Mouse (Mus musculus): ENCODE data around the gene Neurl1b. TPM values are rescaled to one million over a fixed set of nuclear protein-coding genes. Genes with fewer than 3 reads are reported as not detected.

Neurl1b gene
- total RNA-seq, 1 experiment from 2014 or later = 0.12 TPM

DNA sequence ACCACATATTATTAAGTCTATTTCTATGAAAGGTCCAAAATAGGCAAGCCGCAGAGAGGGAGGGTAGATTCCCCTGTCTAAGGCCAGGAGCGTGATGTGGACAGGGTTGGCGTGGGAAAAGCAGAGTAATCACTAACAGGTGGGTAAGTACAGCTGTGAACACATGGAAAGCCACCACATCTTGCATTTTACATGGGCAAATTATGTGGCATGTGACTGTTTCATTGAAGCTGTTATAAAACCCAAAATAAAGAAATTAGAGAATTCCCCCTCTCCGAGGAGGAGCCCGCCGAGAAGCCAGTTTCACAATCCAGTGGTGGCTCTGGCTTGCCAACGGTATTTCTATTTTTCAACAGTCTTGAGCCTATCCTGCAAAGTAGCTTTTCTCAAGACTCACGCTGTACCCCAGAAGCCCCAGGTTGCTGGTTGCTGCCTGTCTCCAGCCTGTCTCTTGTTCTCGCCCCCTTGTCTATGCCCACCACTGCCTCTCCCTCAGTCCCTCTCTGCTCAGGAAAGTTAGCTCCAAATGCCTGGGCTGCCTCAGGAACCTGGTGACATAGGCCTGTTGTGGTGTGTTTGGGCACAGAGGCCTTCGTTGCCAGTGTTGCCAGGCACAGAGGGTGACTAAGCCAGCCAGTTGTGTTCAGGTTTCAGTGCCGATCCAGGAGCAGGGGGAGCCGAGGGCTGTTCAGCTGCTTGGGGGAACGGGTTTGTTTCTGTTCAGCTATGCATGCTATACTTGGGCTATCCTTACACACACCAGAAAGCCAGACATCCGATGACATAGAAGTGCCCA lies 70.2 kb downstream of the Neurl1b start:
- ATAC-seq (ENCODE audit: extremely low read depth, insufficient number of reproducible peaks, low FRiP score, poor library complexity, severe bottlenecking) = no peak

DNA sequence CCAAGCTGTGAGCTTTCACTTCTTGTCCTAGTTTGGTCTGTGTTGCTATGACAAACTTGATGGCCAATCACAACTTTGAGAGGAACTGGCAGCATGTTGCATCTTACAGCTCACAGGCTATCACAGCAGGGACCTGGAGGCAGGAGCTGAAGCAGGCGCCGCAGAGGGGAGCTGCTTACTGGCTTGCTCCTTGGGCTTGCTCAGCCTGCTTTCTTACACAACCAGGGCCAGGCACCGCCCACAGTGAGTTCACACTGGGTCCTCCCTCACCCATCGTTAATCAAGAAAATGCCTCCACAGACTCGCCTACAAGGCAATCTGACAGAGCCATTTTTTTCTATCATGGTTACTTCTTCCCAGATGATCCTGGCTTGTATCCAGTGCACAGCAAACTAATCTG lies 72.6 kb downstream of the Neurl1b start:
- ATAC-seq (ENCODE audit: extremely low read depth, insufficient number of reproducible peaks, low FRiP score, poor library complexity, severe bottlenecking) = peak; percentile 65

DNA sequence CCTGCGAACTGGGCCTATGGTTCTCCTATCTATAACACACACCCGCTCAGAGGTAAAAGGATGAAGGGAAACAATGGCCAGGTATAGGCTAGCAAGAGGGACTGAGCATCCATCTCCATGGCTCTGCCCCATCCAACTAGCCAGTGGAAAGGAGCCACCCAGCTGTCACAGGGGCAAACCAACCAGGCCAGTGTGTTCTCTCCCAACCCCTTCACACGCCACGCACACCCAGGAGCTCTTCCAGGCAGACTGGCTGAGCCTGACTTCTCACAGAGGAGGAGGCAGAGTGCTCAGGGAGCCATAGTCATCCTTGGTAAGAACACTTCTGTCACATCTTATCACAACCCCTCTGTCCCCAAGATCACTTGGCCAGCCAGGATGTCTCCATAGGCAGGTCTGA lies 73.3 kb downstream of the Neurl1b start:
- no peak for ATAC-seq (ENCODE audit: extremely low read depth, insufficient number of reproducible peaks, low FRiP score, poor library complexity, severe bottlenecking)

DNA sequence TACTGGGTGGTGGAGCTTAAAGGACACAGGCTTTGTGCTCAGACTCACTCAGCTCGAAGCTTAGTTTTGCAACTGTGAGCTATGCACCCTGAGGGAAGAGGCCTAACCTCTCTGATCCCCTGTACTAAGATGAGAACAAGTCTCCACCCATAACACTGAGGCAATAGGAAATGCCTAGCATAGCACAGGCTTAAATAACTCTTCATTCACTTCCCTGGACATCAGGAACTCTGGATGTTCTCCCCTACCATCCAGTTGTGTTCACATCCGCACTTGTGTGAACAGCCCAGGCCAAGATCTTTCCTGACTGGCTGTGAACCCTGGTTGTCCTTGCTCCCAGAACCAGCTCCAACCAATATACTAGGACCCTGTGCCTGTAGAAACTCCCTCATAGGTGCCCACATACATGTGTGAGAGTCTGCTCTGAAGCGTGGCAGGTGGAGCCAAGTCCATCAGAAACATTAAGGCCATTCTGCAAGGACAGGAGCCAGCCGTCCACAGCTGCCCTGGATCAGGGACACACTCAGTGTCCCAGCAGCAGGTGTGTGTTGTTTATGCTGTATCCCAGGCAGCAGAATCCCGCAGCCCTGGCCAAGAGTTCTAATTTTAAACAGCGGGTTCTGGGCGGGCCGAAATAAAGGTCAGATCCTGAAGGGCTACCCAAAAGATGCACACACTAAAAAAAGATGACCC lies 74.2 kb downstream of the Neurl1b start:
- ATAC-seq (ENCODE audit: extremely low read depth, insufficient number of reproducible peaks, low FRiP score, poor library complexity, severe bottlenecking) = no peak

DNA sequence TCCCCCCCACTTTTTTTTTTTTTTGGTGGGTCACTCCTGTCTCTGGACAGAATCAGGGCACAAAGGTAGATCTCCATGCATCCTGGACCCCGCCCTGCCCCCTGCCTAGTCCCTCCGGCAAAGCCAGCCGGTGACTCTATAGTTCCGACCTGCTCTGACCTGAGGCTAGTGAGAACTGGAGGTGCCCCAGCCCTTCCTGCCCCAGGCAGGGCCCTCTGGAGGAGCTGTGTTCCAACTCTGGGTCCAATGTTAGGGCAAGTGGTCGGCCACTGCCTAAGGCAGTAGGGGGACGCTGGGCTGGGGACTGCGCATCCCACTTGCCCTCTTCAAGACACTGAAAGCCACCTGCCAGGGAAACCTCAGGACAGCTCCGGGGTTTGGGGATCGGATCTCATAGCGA lies 75.4 kb downstream of the Neurl1b start:
- no peak for ATAC-seq (ENCODE audit: extremely low read depth, insufficient number of reproducible peaks, low FRiP score, poor library complexity, severe bottlenecking)

DNA sequence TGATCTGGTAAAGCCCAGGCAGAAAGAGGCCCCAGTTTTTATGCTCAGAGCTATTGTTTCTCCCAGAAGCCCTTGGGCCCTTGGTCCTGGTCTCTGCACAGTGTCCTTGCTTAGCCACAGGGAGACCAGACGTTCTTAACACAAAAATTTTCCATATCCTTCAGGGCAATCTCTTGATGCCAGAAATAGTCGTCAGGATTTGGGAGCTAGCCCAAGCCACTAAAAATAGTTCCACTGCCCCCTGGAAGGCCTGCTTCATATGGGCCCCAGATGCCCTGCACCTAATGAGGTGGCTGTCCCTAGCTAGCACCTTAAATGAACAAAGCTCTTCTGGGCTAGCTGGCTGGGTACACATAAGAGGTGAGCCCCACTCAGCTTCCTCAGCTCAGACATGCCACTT lies 76.3 kb downstream of the Neurl1b start:
- no peak for ATAC-seq (ENCODE audit: extremely low read depth, insufficient number of reproducible peaks, low FRiP score, poor library complexity, severe bottlenecking)

DNA sequence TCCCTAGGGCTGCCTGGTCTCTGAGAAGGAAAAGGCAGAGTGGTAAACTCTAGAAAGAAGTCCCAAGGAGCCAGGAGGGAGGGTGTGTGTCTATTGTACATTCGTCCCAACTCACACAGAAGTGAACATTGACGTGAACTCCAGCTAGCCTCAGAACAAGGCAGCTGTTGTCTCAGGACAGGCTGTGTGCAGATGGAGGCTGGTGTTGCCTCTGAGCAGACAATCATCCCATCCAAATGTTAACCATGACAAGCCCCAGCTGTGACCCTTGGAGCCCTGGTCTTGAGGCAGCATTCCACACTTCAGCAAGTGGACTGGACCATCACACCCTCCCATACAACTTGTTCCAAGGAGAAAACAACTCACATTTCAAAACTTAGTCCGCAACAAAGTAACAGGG lies 77.6 kb downstream of the Neurl1b start:
- no peak for ATAC-seq (ENCODE audit: extremely low read depth, insufficient number of reproducible peaks, low FRiP score, poor library complexity, severe bottlenecking)

DNA sequence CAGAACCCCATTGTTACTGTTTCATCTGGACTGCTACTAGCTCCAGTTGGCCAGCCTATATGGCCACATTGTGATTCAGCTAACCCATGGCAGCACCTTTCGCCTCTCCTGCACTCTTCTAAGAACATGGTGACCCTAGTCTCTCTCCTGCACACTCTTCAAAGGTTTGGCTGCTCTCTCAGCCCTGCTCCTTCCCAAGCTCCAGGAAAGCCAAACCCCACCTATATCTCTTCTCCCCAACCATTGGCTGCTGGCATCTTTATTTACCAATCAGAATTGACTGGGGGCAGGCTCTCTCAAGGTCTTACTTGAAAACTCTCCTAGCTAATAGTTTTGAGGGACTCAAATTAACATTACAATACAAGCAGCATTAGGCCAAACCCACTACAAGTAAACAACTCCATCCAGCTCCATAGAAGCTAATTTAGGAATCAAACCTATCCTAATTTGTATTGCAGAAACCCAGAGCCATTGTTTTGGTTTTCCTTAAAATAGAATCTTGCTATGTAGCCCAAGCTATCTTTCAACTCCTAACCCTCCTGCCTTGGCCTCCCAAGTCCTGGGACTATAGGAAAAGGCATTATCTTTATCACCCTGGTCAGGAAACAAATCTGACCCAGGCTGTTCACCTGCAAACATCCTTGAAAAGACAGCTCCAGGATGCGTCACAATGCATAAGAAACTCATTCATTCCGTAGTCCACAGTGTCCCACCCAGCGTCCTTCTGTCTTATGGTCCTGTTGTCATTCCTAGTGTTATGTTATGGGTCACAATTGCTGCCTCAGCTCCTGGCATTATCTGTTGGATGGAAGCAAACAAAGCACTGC lies 80.2 kb downstream of the Neurl1b start:
- ATAC-seq (ENCODE audit: extremely low read depth, insufficient number of reproducible peaks, low FRiP score, poor library complexity, severe bottlenecking) = no peak

Other genes starting within 250 kb of the Neurl1b start
- not detected in 2 replicates for gene Pdia2, start 215.7 kb upstream of the Neurl1b start, total RNA-seq (2017)
- 1.5 and 3.6 TPM in 2 replicates for gene Rgs11, start 211.9 kb upstream of the Neurl1b start, total RNA-seq (2017)
- gene Arhgdig, start 207.0 kb upstream of the Neurl1b start, total RNA-seq (2017) = not detected in 2 replicates
- gene Fam234a, start 170.6 kb upstream of the Neurl1b start, total RNA-seq (2017) = 17.6 and 18.3 TPM in 2 replicates
- gene Luc7l, start 161.9 kb upstream of the Neurl1b start, total RNA-seq (2017) = 99.0 and 102 TPM in 2 replicates
- 22.7 and 26.3 TPM in 2 replicates for gene Ergic1, start 146.7 kb downstream of the Neurl1b start, total RNA-seq (2017)
- 1,076 and 1,086 TPM in 2 replicates for gene Dusp1, start 147.3 kb downstream of the Neurl1b start, total RNA-seq (2017)
- 252 and 266 TPM in 2 replicates for gene Atp6v0e, start 248.4 kb downstream of the Neurl1b start, total RNA-seq (2017)

Data from neutrophil, adult 5-6 weeks (primary cell).